Mouse (Mus musculus) layer of hippocampus, adult 2 months (tissue): ENCODE results near the gene Nup214. TPM values are rescaled to one million over a fixed set of nuclear protein-coding genes. Genes with fewer than 3 reads are reported as not detected.
A peak's percentile ranks its signal among the peaks of the same experiment; 100 is the strongest.

Experiments used
- DNase-seq, 2 experiments: peaks; one replicate each; pipeline ENCODE4 v3.0.0; 2022; ENCODE audit warnings: low spot score in 2 of 2
- H3K27ac ChIP-seq: fragments of 200-600 bp; 2 replicates; pipeline ENCODE4 v1.8.1; 2022
- H3K4me3 ChIP-seq: fragments of 200-600 bp; 2 replicates; pipeline ENCODE4 v1.8.1; 2022; ENCODE audit warnings: mild to moderate bottlenecking
- CTCF ChIP-seq: fragments of 200-600 bp; conservative IDR thresholded peaks from 2 replicates; pipeline ENCODE4 v1.8.1; 2022; ENCODE audit warnings: antibody characterized with exemption, mild to moderate bottlenecking, moderate library complexity
- microRNA-seq, 2 experiments: library from miRNA; unstranded; fragments of <30 nt; microRNA quantifications; one replicate each; pipeline ENCODE4 v1.2.0; 2021
- total RNA-seq, 2 experiments: library from RNA; stranded (reverse); gene quantifications; 2 replicates each; pipeline ENCODE4 v1.2.3; 2021

Gene Nup214
- total RNA-seq, 2 experiments from 2014 or later, result 67.0 to 69.3 TPM

- no peak for DNase-seq
- Histone ChIP-seq H3K4me3 (peak overlapping the region; percentile 82), H3K27ac (no peak overlapping the region)
- no peak for TF ChIP-seq CTCF
These were observed 110.6 kb downstream of the Nup214 start for GRCm38 (mm10) chr2:32084872-32085199.

- no peak overlapping the region for H3K4me3 ChIP-seq
- no peak overlapping the region for H3K27ac ChIP-seq
- DNase-seq, result no peak
- TF ChIP-seq CTCF, result no peak
These were observed 111.0 kb downstream of the Nup214 start for GRCm38 (mm10) chr2:32085231-32085630.

GRCm38 (mm10) chr2:32087606-32088005 lies 113.4 kb downstream of the Nup214 start:
- DNase-seq, result no peak
- Histone ChIP-seq H3K4me3 (no peak overlapping the region), H3K27ac (no peak overlapping the region)
- TF ChIP-seq CTCF, result no peak

GRCm38 (mm10) chr2:32088372-32088981 lies 114.2 kb downstream of the Nup214 start:
- Histone ChIP-seq H3K27ac (peak overlapping the region; percentile 74; the same call in 1 of the 2 replicates), H3K4me3 (peak overlapping the region; percentile 31; the same call in 1 of the 2 replicates)
- TF ChIP-seq CTCF, result no peak
- no peak for DNase-seq

GRCm38 (mm10) chr2:32089606-32090005 lies 115.4 kb downstream of the Nup214 start:
- no peak for DNase-seq
- TF ChIP-seq CTCF, result no peak
- Histone ChIP-seq H3K4me3 (no peak overlapping the region), H3K27ac (no peak overlapping the region)

- TF ChIP-seq CTCF, result no peak
- Histone ChIP-seq H3K4me3 (no peak overlapping the region), H3K27ac (no peak overlapping the region)
- DNase-seq, result no peak
These were observed 115.9 kb downstream of the Nup214 start for GRCm38 (mm10) chr2:32090145-32090544.

- no peak for TF ChIP-seq CTCF
- DNase-seq, result no peak
- Histone ChIP-seq H3K4me3 (no peak overlapping the region), H3K27ac (no peak overlapping the region)
These were observed 117.7 kb downstream of the Nup214 start for GRCm38 (mm10) chr2:32091956-32092355.

GRCm38 (mm10) chr2:32094001-32094707 lies 119.9 kb downstream of the Nup214 start:
- Histone ChIP-seq H3K27ac (peak overlapping the region; percentile 53), H3K4me3 (no peak overlapping the region)
- no peak for DNase-seq
- TF ChIP-seq CTCF, result no peak

GRCm38 (mm10) chr2:32095351-32096121 lies 121.3 kb downstream of the Nup214 start, which contains the start of gene Plpp7:
Gene Plpp7, plus strand, starts transcription at chr2:32095528.
- H3K27ac ChIP-seq, result peak within 1 kb of the TSS; percentile 94
- TF ChIP-seq CTCF, result no peak
- peak; percentile 80 to 84 for DNase-seq
- H3K4me3 ChIP-seq, result peak within 1 kb of the TSS; percentile 69

GRCm38 (mm10) chr2:32096122-32096420 lies 121.8 kb downstream of the Nup214 start:
- Histone ChIP-seq H3K4me3 (peak overlapping the region; percentile 69), H3K27ac (peak overlapping the region; percentile 94)
- no peak for TF ChIP-seq CTCF
- DNase-seq, result no peak

GRCm38 (mm10) chr2:32102944-32103343 lies 128.7 kb downstream of the Nup214 start:
- no peak for DNase-seq
- no peak for TF ChIP-seq CTCF
- Histone ChIP-seq H3K4me3 (no peak overlapping the region), H3K27ac (no peak overlapping the region)

GRCm38 (mm10) chr2:32103557-32103956 lies 129.3 kb downstream of the Nup214 start:
- Histone ChIP-seq H3K4me3 (no peak overlapping the region), H3K27ac (peak overlapping the region; percentile 50)
- DNase-seq, result no peak
- TF ChIP-seq CTCF, result no peak

Small RNA genes lying within 50 kb of the gene (microRNA-seq; reads per million reads assigned to microRNA genes)
- gene Mir7674, result 3.1 to 3.2 reads per million in 2 experiments

Other genes starting within 250 kb of the Nup214 start
- not detected for gene Qrfp, start 163.9 kb upstream of the Nup214 start, total RNA-seq
- gene Fibcd1, start 128.4 kb upstream of the Nup214 start, total RNA-seq, result 100 to 1,000 TPM; 108 to 110 TPM
- 1 to 10 TPM; 6.3 to 7.8 TPM for gene Lamc3, start 87.1 kb upstream of the Nup214 start, total RNA-seq
- 1 to 10 TPM; 6.0 to 7.4 TPM for gene Aif1l, start 24.3 kb upstream of the Nup214 start, total RNA-seq
- 1 to 10 TPM; 3.6 to 6.0 TPM for gene Fam78a, start 110.4 kb downstream of the Nup214 start, total RNA-seq
- 10 to 100 TPM; 20.2 to 21.8 TPM for gene Plpp7, start 121.1 kb downstream of the Nup214 start, total RNA-seq
- gene Prrc2b, start 176.6 kb downstream of the Nup214 start, total RNA-seq, result 100 to 1,000 TPM; 288 to 305 TPM